Mouse (Mus musculus) neural tube, embryonic 15.5 days (tissue): ENCODE measurements around the gene Bcl2l11. TPM values are rescaled to one million over a fixed set of nuclear protein-coding genes. Genes with fewer than 3 reads are reported as not detected.
"Not testable (repeated sequence)": the region's sequence is repeated elsewhere in the genome, so short reads cannot be mapped to it uniquely, and the experiment has no call there.

ENCODE experiments used
- ATAC-seq: fragments of 200-750 bp; cut with Nextera tagmentation; 2 replicates; pipeline ENCODE4 v1.8.0; 2017; ENCODE audit warnings: mild to moderate bottlenecking, moderate TSS enrichment, moderate library complexity; ENCODE audit not compliant: low FRiP score
- H3K27ac ChIP-seq: fragments of 300-500 bp; sonication (generic); replicated peaks from 2 replicates; pipeline ENCODE4 v1.5.1; 2015; ENCODE audit warnings: mild to moderate bottlenecking, inconsistent platforms
- H3K27me3 ChIP-seq: fragments of 300-500 bp; sonication (generic); replicated peaks from 2 replicates; pipeline ENCODE4 v1.6.1; 2015; ENCODE audit warnings: inconsistent platforms
- H3K36me3 ChIP-seq: fragments of 300-500 bp; sonication (generic); 2 replicates; pipeline ENCODE4 v1.6.1; 2015; ENCODE audit warnings: inconsistent platforms
- H3K4me1 ChIP-seq: fragments of 300-500 bp; sonication (generic); 2 replicates; pipeline ENCODE4 v1.6.1; 2015; ENCODE audit warnings: inconsistent platforms
- H3K4me2 ChIP-seq: fragments of 300-500 bp; sonication (generic); 2 replicates; pipeline ENCODE4 v1.6.1; 2015; ENCODE audit warnings: inconsistent platforms, mild to moderate bottlenecking, moderate library complexity
- H3K4me3 ChIP-seq: fragments of 300-500 bp; sonication (generic); replicated peaks from 2 replicates; pipeline ENCODE4 v1.5.1; 2015; ENCODE audit warnings: mild to moderate bottlenecking, inconsistent platforms
- H3K9ac ChIP-seq: fragments of 300-500 bp; sonication (generic); replicated peaks from 2 replicates; pipeline ENCODE4 v1.6.1; 2015; ENCODE audit warnings: mild to moderate bottlenecking, inconsistent platforms
- H3K9me3 ChIP-seq: fragments of 300-500 bp; sonication (generic); replicated peaks from 2 replicates; pipeline ENCODE4 v1.6.1; 2016; ENCODE audit warnings: inconsistent platforms
- WGBS: fragments of 180-500 bp; shearing (Covaris S2); methylation state at CpG from one replicate; pipeline ENCODE4 v1.1.7; 2015; ENCODE audit warnings: mixed read lengths; 5-methylcytosine and 5-hydroxymethylcytosine counted together
- polyA plus RNA-seq: library from polyadenylated mRNA; unstranded; fragments of >200 nt; fragmentation: Nextera tagmentation; extraction: Ambion mirVana; gene quantifications from 2 replicates; pipeline ENCODE4 v1.2.1, GENCODE M21; 2015

Bcl2l11 gene
- polyA plus RNA-seq, 1 experiment from 2014 or later: 10.1 TPM

DNA sequence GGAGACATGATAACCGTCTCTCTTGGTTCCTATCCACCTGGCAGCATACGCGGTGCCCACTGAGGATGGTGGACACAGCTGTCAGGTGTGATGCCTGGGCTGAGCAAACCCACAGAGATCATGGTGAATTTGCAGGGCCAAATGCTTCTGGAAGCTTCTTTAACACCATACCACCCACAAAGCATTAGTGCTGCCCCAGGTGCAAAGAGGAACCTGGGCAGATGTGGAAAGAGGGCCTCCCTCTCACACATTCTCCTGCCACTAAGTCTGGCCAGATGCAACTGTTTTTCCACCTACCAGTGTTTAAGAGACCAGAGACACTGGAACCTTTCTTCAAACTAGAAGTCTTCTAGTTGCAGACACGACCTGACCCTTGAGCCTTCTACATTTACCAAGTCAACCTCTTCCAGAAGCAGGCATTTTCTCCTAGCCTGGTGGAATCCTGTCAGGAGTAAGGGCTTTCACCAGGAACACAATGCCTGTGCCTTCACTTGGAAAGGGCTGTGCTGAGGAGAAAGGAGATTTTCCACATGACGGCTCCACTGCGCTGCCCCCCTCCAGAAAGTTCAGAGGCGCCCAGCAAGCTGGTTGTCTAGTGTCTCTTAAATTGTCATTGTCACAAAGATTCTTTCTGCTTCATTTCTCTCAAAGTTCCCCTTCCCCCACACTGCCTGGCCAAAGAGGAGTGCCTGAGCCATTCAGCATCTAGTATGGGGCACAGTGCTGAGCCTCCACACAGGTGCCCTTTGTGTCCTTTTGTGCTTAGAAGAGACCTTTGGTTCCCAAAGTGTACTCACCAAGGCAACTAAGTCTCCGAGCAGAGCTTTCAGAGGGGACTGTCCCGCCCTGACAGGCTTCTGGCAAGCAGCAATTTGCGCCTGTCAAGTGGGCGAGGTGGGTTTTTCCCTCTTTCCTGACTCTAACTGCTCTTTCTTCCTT, 34.1 kb upstream of the Bcl2l11 start:
- H3K9ac ChIP-seq: no peak overlapping the region
- no peaks in the 10 kb centered on the region for H3K36me3 ChIP-seq
- H3K27me3 ChIP-seq: no peaks in the 10 kb centered on the region
- H3K4me3 ChIP-seq: no peak overlapping the region
- H3K27ac ChIP-seq: no peak overlapping the region
- H3K9me3 ChIP-seq: no peaks in the 10 kb centered on the region
- no peak overlapping the region for H3K4me2 ChIP-seq
- no peak for ATAC-seq
- WGBS: 45% methylated on average over 11 of the region's 11 CpGs
- peaks cover under 1% of the 10 kb centered on the region; the same call in 1 of the 2 replicates for H3K4me1 ChIP-seq

GRCm38 (mm10) chr2:128092451-128092850, 33.4 kb upstream of the Bcl2l11 start:
- Histone ChIP-seq H3K4me2 (no peak overlapping the region), H3K4me3 (no peak overlapping the region), H3K9ac (no peak overlapping the region), H3K27ac (no peak overlapping the region), H3K27me3 (no peaks in the 10 kb centered on the region), H3K36me3 (no peaks in the 10 kb centered on the region), H3K4me1 (no peaks in the 10 kb centered on the region), H3K9me3 (no peaks in the 10 kb centered on the region)
- no peak for ATAC-seq
- 86% methylated on average over 2 of the region's 2 CpGs for WGBS

- no peak overlapping the region for H3K4me2 ChIP-seq
- no peak overlapping the region for H3K27ac ChIP-seq
- no peaks in the 10 kb centered on the region for H3K36me3 ChIP-seq
- WGBS: 71% methylated on average over 5 of the region's 5 CpGs
- no peak for ATAC-seq
- no peak overlapping the region for H3K4me3 ChIP-seq
- H3K9ac ChIP-seq: no peak overlapping the region
- H3K27me3 ChIP-seq: no peaks in the 10 kb centered on the region
- H3K4me1 ChIP-seq: 0 out of 2 replicates have a peak, but pooled peaks cover 6% of the 10 kb centered on the region
- no peaks in the 10 kb centered on the region for H3K9me3 ChIP-seq
These were observed 31.6 kb upstream of the Bcl2l11 start for GRCm38 (mm10) chr2:128094196-128094595.

GRCm38 (mm10) chr2:128094602-128095001, 31.2 kb upstream of the Bcl2l11 start:
- Histone ChIP-seq H3K4me3 (no peak overlapping the region), H3K4me1 (0 out of 2 replicates have a peak, but pooled peaks cover 6% of the 10 kb centered on the region), H3K9me3 (no peaks in the 10 kb centered on the region), H3K4me2 (no peak overlapping the region), H3K36me3 (no peaks in the 10 kb centered on the region), H3K27ac (no peak overlapping the region), H3K27me3 (no peaks in the 10 kb centered on the region), H3K9ac (no peak overlapping the region)
- WGBS: 67% methylated on average over 2 of the region's 2 CpGs
- ATAC-seq: no peak

DNA sequence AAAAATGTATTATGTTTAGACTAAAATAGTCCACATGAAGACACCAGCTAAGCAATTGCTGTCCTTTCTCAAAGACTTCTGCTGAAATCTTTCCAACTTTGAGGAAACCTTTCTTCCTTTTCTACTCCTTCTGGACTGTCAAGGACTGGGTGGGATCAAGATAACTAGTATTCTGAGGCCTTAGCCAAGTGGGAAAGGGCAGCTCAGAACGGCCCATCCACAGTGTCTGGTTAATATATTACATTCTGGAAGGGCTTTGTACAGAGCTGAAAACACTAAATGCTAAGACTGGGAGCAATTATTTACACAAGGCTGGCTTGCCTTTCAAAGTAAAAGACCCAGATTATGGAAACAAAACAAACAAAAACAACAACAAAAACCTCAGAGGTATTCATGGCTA, 30.6 kb upstream of the Bcl2l11 start:
- 0 out of 2 replicates have a peak, but pooled peaks cover 6% of the 10 kb centered on the region for H3K4me1 ChIP-seq
- no peaks in the 10 kb centered on the region for H3K9me3 ChIP-seq
- no peaks in the 10 kb centered on the region for H3K27me3 ChIP-seq
- H3K27ac ChIP-seq: no peak overlapping the region
- no peak overlapping the region for H3K4me3 ChIP-seq
- 3% methylated on average over 1 of the region's 1 CpGs for WGBS
- H3K4me2 ChIP-seq: no peak overlapping the region
- no peak overlapping the region for H3K9ac ChIP-seq
- no peaks in the 10 kb centered on the region for H3K36me3 ChIP-seq
- no peak for ATAC-seq

- 0 out of 2 replicates have a peak, but pooled peaks cover 6% of the 10 kb centered on the region for H3K4me1 ChIP-seq
- ATAC-seq: no peak
- no peaks in the 10 kb centered on the region for H3K36me3 ChIP-seq
- 91% methylated on average over 1 of the region's 1 CpGs for WGBS
- no peak overlapping the region for H3K9ac ChIP-seq
- no peaks in the 10 kb centered on the region for H3K27me3 ChIP-seq
- no peak overlapping the region for H3K4me2 ChIP-seq
- H3K9me3 ChIP-seq: no peaks in the 10 kb centered on the region
- H3K27ac ChIP-seq: no peak overlapping the region
- no peak overlapping the region for H3K4me3 ChIP-seq
These were observed 29.8 kb upstream of the Bcl2l11 start for GRCm38 (mm10) chr2:128096070-128096469.

- H3K27ac ChIP-seq, H3K4me1 ChIP-seq, H3K36me3 ChIP-seq, H3K27me3 ChIP-seq, H3K9me3 ChIP-seq, H3K4me2 ChIP-seq, ATAC-seq, H3K9ac ChIP-seq, H3K4me3 ChIP-seq: not testable (repeated sequence)
- WGBS: 77% methylated on average over 4 of the region's 5 CpGs
These were observed 27.7 kb upstream of the Bcl2l11 start for GRCm38 (mm10) chr2:128098118-128098517.

GRCm38 (mm10) chr2:128102086-128102485, 23.8 kb upstream of the Bcl2l11 start:
- Histone ChIP-seq H3K9me3 (no peaks in the 10 kb centered on the region), H3K27me3 (no peaks in the 10 kb centered on the region), H3K27ac (no peak overlapping the region), H3K4me3 (no peak overlapping the region), H3K4me2 (no peak overlapping the region), H3K9ac (no peak overlapping the region), H3K4me1 (0 out of 2 replicates have a peak, but pooled peaks cover 6% of the 10 kb centered on the region), H3K36me3 (no peaks in the 10 kb centered on the region)
- 91% methylated on average over 9 of the region's 9 CpGs for WGBS
- ATAC-seq: no peak

DNA sequence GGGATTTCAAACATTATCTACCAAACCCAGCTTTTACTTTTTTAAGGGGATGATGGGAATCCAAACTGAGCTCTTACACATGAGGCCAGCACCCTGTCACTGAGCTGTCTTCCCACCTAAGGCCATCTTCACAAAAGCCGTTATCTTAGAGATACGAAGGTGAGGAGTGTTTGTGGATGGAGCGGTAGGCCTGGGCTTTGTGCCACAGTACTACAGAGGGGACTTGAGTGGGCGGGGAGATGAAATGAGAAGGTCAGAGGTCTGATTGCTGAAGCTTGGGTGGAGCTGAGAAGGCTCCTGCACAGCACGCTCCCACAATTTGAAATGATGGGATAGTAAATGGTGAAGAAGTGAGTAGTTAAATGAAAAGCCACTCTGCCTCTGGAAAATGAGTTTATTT, 21.0 kb upstream of the Bcl2l11 start:
- no peaks in the 10 kb centered on the region for H3K36me3 ChIP-seq
- H3K27ac ChIP-seq: no peak overlapping the region
- H3K9me3 ChIP-seq: no peaks in the 10 kb centered on the region
- H3K27me3 ChIP-seq: no peaks in the 10 kb centered on the region
- no peak overlapping the region for H3K4me2 ChIP-seq
- no peak for ATAC-seq
- no peaks in the 10 kb centered on the region for H3K4me1 ChIP-seq
- no peak overlapping the region for H3K9ac ChIP-seq
- no peak overlapping the region for H3K4me3 ChIP-seq
- WGBS: 83% methylated on average over 5 of the region's 5 CpGs

GRCm38 (mm10) chr2:128105651-128106050, 20.2 kb upstream of the Bcl2l11 start:
- no peak for ATAC-seq
- Histone ChIP-seq H3K9ac (no peak overlapping the region), H3K4me3 (no peak overlapping the region), H3K36me3 (no peaks in the 10 kb centered on the region), H3K27ac (no peak overlapping the region), H3K4me2 (no peak overlapping the region), H3K9me3 (no peaks in the 10 kb centered on the region), H3K27me3 (no peaks in the 10 kb centered on the region), H3K4me1 (no peaks in the 10 kb centered on the region)
- 87% methylated on average over 11 of the region's 11 CpGs for WGBS

GRCm38 (mm10) chr2:128111537-128111936, 14.3 kb upstream of the Bcl2l11 start:
- H3K27ac ChIP-seq: no peak overlapping the region
- no peak for ATAC-seq

DNA sequence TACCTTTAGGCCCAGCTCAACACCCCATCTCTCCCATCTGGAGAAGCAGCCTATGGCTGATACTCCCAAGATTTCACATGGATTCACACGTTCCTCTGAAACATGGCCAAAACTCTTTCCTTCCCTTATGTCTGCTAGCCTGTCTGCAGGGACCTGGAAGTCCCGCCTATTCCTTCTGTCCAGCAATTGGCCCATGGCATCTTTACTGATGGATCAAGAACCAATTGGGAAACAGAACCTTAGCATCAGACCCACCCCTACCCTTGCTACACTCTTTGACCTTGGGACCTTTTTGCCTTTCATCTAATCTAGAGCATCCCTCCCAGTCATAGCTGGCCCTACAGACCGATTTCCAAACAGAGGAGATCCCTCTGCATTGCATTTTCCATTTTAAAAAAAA, 11.2 kb upstream of the Bcl2l11 start:
- Histone ChIP-seq H3K4me2 (no peak overlapping the region), H3K9me3 (no peaks in the 10 kb centered on the region), H3K27me3 (no peaks in the 10 kb centered on the region), H3K27ac (no peak overlapping the region), H3K4me3 (no peak overlapping the region), H3K36me3 (no peaks in the 10 kb centered on the region), H3K4me1 (no peaks in the 10 kb centered on the region), H3K9ac (no peak overlapping the region)
- ATAC-seq: no peak
- WGBS: 85% methylated on average over 3 of the region's 3 CpGs

More at GRCm38 (mm10) chr2:128111537-128111936, 14.3 kb upstream of the Bcl2l11 start:
- no peak overlapping the region for H3K4me2 ChIP-seq
- WGBS: 65% methylated on average over 9 of the region's 9 CpGs
- no peaks in the 10 kb centered on the region for H3K27me3 ChIP-seq
- no peaks in the 10 kb centered on the region for H3K36me3 ChIP-seq
- no peaks in the 10 kb centered on the region for H3K9me3 ChIP-seq
- H3K4me1 ChIP-seq: no peaks in the 10 kb centered on the region
- no peak overlapping the region for H3K4me3 ChIP-seq
- no peak overlapping the region for H3K9ac ChIP-seq
